Mouse (Mus musculus): Measurements from ENCODE around the gene Mtus2. TPM values are rescaled to one million over a fixed set of nuclear protein-coding genes. Genes with fewer than 3 reads are reported as not detected.

Gene Mtus2
- polyA plus RNA-seq, 1 experiment from 2014 or later = 11.4 TPM

DNA sequence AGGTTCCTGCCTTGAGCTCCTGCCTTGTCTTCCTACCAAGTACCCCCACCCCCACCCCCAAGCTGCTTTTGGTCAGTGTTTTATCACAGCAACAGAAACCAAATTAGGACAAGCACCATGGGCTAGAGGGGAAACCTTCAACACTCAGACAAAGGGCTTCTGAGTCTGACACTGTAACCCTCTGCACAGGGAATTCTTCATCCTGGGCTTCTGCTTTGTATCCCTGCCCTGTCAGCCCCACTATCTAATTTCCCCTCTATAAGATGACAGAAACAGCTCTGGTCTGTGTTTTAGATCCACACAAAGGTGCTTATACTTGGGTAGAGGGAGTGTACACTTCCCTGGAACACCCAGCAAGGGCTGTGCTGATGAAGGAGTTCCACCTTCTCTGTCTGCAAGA is 294.7 kb downstream of the Mtus2 start:
- Histone ChIP-seq H3K9me3 (replicated peaks; ENCODE audit: control insufficient read depth, low read length) (no peaks in the 10 kb centered on the region), H3K27ac (ENCODE audit: low read length) (no peak overlapping the region), H3K36me3 (ENCODE audit: control insufficient read depth, insufficient read depth, low read length) (no peaks in the 10 kb centered on the region), H3K4me1 (ENCODE audit: control insufficient read depth, insufficient read depth, low read length) (no peaks in the 10 kb centered on the region), H3K4me2 (ENCODE audit: low read depth, low read length) (no peak overlapping the region), H3K4me3 (replicated peaks; ENCODE audit: low read length) (no peak overlapping the region), H3K9ac (ENCODE audit: low read length) (no peak overlapping the region), H3K27me3 (ENCODE audit: control insufficient read depth, insufficient read depth, low read length) (no peaks in the 10 kb centered on the region)
- ATAC-seq (ENCODE audit: insufficient read depth, low FRiP score) = no peak

DNA sequence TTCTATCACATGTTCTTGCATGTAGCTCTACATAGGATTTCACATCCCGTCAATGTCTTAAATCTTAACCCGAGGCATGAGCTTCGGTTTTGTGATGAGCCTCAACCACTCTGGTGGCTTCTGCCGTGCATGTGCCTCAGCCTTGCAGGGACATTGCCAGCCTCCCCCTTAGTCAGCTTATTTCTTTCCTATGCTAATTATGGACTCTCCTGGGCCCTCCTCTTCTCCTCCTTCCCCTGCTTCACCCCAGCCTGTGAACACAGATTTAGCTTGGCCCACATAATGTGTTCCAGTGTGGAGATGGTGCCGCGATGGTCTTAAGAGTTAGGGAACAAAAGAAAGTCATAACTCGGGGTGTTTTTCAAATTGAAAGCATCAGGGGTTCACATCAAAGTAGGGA is 304.9 kb downstream of the Mtus2 start:
- Histone ChIP-seq H3K9me3 (replicated peaks; ENCODE audit: control insufficient read depth, low read length) (no peaks in the 10 kb centered on the region), H3K4me3 (replicated peaks; ENCODE audit: low read length) (no peak overlapping the region), H3K27ac (ENCODE audit: low read length) (no peak overlapping the region), H3K36me3 (ENCODE audit: control insufficient read depth, insufficient read depth, low read length) (no peaks in the 10 kb centered on the region), H3K9ac (ENCODE audit: low read length) (no peak overlapping the region), H3K4me2 (ENCODE audit: low read depth, low read length) (no peak overlapping the region), H3K4me1 (ENCODE audit: control insufficient read depth, insufficient read depth, low read length) (peaks cover 8% of the 10 kb centered on the region; the same call in 1 of the 2 replicates), H3K27me3 (ENCODE audit: control insufficient read depth, insufficient read depth, low read length) (no peaks in the 10 kb centered on the region; the same call in 1 of the 2 replicates)
- no peak for ATAC-seq (ENCODE audit: insufficient read depth, low FRiP score)
- WGBS = 86% methylated on average over 7 of the region's 7 CpGs

DNA sequence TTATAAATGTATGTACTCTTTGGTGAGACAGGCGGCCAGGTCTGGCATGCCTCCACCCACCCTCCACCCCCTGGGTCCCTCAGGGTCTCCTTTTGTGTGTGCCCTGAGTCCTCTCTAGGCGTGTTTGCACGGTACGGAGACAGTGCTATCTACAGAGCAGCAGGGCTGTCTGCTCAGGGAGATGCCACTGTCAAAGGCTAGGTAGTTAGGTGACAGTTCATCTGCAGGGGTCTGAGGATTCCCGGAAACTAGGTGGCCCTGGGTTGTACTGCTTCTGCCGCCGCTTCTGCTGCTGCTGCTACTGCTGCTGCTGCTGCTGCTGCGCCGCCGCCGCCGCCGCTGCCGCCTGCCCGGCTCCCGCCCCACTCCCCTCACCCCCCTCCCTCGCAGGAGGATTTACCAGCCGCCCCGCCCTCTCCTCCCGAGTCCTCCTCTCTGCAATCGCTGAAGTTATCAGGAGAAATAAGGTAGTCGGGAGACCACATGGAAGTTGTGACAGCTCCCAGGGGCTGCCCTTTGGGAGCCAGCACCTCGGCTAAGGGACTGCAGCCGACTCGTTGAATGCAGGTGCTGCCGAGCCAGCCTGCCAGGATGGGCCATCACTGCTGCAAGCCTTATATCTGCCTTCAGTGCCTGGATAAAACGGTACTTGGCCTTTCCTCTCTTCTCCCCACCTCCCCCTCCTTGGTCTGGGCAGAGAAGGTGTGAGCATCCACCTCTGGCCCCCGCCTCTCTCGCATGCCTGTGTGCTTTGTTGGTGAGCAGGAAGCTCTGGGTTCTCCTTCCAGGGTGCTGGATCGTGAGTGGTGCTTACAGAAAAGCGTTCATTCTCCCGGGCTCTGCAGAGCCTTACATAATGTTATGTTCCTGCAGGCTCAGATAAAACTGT is 307.9 kb downstream of the Mtus2 start:
- Histone ChIP-seq H3K9me3 (replicated peaks; ENCODE audit: control insufficient read depth, low read length) (no peaks in the 10 kb centered on the region), H3K4me1 (ENCODE audit: control insufficient read depth, insufficient read depth, low read length) (peaks cover 8% of the 10 kb centered on the region; the same call in 1 of the 2 replicates), H3K36me3 (ENCODE audit: control insufficient read depth, insufficient read depth, low read length) (no peaks in the 10 kb centered on the region), H3K9ac (ENCODE audit: low read length) (peak overlapping the region; percentile 65), H3K27me3 (ENCODE audit: control insufficient read depth, insufficient read depth, low read length) (no peaks in the 10 kb centered on the region; the same call in 1 of the 2 replicates), H3K4me2 (ENCODE audit: low read depth, low read length) (peak overlapping the region; percentile 87), H3K4me3 (replicated peaks; ENCODE audit: low read length) (peak overlapping the region; percentile 61), H3K27ac (ENCODE audit: low read length) (0 out of 2 replicates have a peak overlapping the region, but pooled peaks have one; percentile 24)
- under 1% methylated on average over 32 of the region's 32 CpGs for WGBS
- ATAC-seq (ENCODE audit: insufficient read depth, low FRiP score) = peak; percentile 70

DNA sequence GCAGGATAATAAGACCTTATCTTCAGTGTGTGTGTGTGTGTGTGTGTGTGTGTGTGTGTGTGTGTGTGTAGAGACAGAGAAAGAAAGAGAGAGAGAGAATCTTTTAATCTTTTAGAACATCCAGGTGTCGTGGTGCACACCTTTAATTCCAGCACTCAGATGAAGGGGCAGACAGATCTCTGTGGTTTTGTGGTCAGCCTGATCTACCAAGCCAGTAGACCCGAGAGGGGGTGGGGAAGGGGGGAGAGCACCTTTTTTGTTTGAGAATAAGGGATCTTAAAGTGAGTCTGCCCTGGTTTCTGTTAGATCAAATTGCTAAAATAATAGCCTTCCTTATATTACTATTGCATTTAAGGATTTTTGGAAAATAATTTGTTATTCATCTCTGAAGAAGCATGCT is 309.7 kb downstream of the Mtus2 start:
- Histone ChIP-seq H3K4me2 (ENCODE audit: low read depth, low read length) (no peak overlapping the region), H3K9ac (ENCODE audit: low read length) (no peak overlapping the region), H3K4me1 (ENCODE audit: control insufficient read depth, insufficient read depth, low read length) (peaks cover 8% of the 10 kb centered on the region; the same call in 1 of the 2 replicates), H3K27ac (ENCODE audit: low read length) (no peak overlapping the region), H3K4me3 (replicated peaks; ENCODE audit: low read length) (no peak overlapping the region), H3K9me3 (replicated peaks; ENCODE audit: control insufficient read depth, low read length) (no peaks in the 10 kb centered on the region), H3K36me3 (ENCODE audit: control insufficient read depth, insufficient read depth, low read length) (no peaks in the 10 kb centered on the region), H3K27me3 (ENCODE audit: control insufficient read depth, insufficient read depth, low read length) (no peaks in the 10 kb centered on the region; the same call in 1 of the 2 replicates)
- WGBS = 60% methylated on average over 2 of the region's 2 CpGs
- no peak for ATAC-seq (ENCODE audit: insufficient read depth, low FRiP score)

DNA sequence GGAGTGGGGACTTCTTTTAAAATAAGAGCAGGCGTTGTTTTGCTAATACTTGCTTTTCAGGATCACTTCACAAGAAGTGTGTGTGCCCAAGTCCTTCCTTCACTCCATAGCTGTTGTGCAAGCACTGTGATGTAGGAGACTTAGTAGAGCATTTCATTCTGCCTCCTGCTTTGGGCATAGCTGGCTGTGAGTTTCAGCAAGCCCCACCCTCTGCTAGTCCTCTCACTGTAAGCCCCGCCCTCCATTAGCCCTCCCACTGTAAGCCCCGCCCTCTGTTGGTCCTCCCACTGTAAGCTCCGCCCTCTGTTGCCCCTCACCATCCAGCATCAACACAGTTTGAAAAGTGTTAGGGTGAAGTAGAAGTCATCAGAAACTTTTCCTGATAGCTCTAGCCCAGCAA is 310.3 kb downstream of the Mtus2 start:
- Histone ChIP-seq H3K27ac (ENCODE audit: low read length) (no peak overlapping the region), H3K9ac (ENCODE audit: low read length) (no peak overlapping the region), H3K9me3 (replicated peaks; ENCODE audit: control insufficient read depth, low read length) (no peaks in the 10 kb centered on the region), H3K27me3 (ENCODE audit: control insufficient read depth, insufficient read depth, low read length) (no peaks in the 10 kb centered on the region; the same call in 1 of the 2 replicates), H3K4me1 (ENCODE audit: control insufficient read depth, insufficient read depth, low read length) (peaks cover 8% of the 10 kb centered on the region; the same call in 1 of the 2 replicates), H3K4me2 (ENCODE audit: low read depth, low read length) (no peak overlapping the region), H3K4me3 (replicated peaks; ENCODE audit: low read length) (no peak overlapping the region), H3K36me3 (ENCODE audit: control insufficient read depth, insufficient read depth, low read length) (no peaks in the 10 kb centered on the region)
- ATAC-seq (ENCODE audit: insufficient read depth, low FRiP score) = no peak
- WGBS = 58% methylated on average over 4 of the region's 4 CpGs

DNA sequence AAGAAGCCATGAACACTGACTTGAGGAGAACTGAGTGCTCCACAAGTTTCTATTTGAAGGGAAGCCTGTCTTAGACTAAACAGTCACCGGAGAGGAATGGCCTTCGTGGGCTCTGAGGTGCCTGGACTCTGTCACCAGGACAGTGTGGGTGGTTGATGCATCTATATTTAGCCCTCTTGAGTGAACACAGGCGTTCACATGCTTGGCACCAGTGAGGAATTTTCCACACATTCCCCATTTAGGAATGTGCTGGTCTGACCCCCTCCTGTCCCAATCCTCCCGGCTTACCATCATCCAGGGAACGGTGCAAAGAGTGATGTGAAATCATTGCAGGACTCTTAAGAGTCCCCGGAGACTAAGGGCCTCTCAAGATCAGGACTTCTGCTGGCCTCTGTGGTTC is 314.9 kb downstream of the Mtus2 start:
- peak overlapping the region; percentile 21; the same call in 1 of the 2 replicates for H3K27ac ChIP-seq (ENCODE audit: low read length)
- H3K9me3 ChIP-seq (replicated peaks; ENCODE audit: control insufficient read depth, low read length) = no peaks in the 10 kb centered on the region
- H3K4me3 ChIP-seq (replicated peaks; ENCODE audit: low read length) = no peak overlapping the region
- no peaks in the 10 kb centered on the region for H3K4me1 ChIP-seq (ENCODE audit: control insufficient read depth, insufficient read depth, low read length)
- no peak overlapping the region for H3K9ac ChIP-seq (ENCODE audit: low read length)
- WGBS = 42% methylated on average over 6 of the region's 6 CpGs
- ATAC-seq (ENCODE audit: insufficient read depth, low FRiP score) = peak; percentile 91
- no peaks in the 10 kb centered on the region for H3K27me3 ChIP-seq (ENCODE audit: control insufficient read depth, insufficient read depth, low read length)
- no peak overlapping the region for H3K4me2 ChIP-seq (ENCODE audit: low read depth, low read length)
- no peaks in the 10 kb centered on the region for H3K36me3 ChIP-seq (ENCODE audit: control insufficient read depth, insufficient read depth, low read length)

DNA sequence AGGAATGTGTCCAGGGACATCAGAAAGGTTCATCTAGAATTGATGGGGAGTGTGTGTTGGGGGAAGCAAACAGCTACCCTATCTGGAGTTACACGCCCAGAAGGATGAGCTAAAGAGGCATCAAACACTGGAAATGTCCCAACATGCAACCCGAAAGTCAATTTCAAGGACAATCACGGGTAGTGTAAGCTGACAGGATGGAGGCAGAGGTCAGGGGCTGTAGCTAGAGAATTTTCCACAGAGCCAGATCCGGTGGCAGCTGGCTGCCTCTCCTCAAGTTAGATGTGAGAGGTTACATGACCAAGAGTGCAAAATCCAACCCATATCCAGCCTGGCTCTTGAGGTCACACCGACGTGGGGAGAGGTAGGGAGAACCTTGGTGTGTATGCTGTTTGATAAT is 315.7 kb downstream of the Mtus2 start:
- H3K4me3 ChIP-seq (replicated peaks; ENCODE audit: low read length) = no peak overlapping the region
- WGBS = 80% methylated on average over 6 of the region's 6 CpGs
- H3K27ac ChIP-seq (ENCODE audit: low read length) = no peak overlapping the region
- no peak overlapping the region for H3K9ac ChIP-seq (ENCODE audit: low read length)
- no peaks in the 10 kb centered on the region for H3K9me3 ChIP-seq (replicated peaks; ENCODE audit: control insufficient read depth, low read length)
- no peak for ATAC-seq (ENCODE audit: insufficient read depth, low FRiP score)
- no peaks in the 10 kb centered on the region for H3K36me3 ChIP-seq (ENCODE audit: control insufficient read depth, insufficient read depth, low read length)
- no peak overlapping the region for H3K4me2 ChIP-seq (ENCODE audit: low read depth, low read length)
- no peaks in the 10 kb centered on the region for H3K27me3 ChIP-seq (ENCODE audit: control insufficient read depth, insufficient read depth, low read length)
- no peaks in the 10 kb centered on the region for H3K4me1 ChIP-seq (ENCODE audit: control insufficient read depth, insufficient read depth, low read length)

DNA sequence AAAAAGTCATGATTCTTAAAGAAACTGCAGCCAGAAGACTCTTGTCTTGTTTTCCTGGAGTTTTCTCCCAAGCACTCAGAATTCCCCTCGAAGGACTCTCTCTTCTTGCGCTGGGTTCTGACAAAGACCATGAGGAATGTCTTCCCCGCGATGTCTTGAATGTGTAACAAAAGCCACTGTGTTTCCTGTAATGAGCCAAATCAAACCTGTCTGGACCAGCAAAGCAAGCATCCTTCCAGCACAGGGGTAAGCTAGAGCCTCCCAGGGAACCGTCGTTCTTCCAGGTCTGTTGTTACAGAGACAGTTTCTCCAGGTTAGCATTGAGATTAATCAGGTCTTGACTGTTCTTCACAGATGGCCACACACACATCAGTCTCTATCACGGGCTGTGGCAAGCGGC is 321.1 kb downstream of the Mtus2 start:
- Histone ChIP-seq H3K4me1 (ENCODE audit: control insufficient read depth, insufficient read depth, low read length) (no peaks in the 10 kb centered on the region), H3K9ac (ENCODE audit: low read length) (no peak overlapping the region), H3K4me2 (ENCODE audit: low read depth, low read length) (no peak overlapping the region), H3K27ac (ENCODE audit: low read length) (no peak overlapping the region), H3K4me3 (replicated peaks; ENCODE audit: low read length) (no peak overlapping the region), H3K36me3 (ENCODE audit: control insufficient read depth, insufficient read depth, low read length) (no peaks in the 10 kb centered on the region), H3K9me3 (replicated peaks; ENCODE audit: control insufficient read depth, low read length) (no peaks in the 10 kb centered on the region), H3K27me3 (ENCODE audit: control insufficient read depth, insufficient read depth, low read length) (no peaks in the 10 kb centered on the region)
- WGBS = 67% methylated on average over 8 of the region's 8 CpGs
- 0 out of 2 replicates have a peak, but pooled peaks have one; percentile 29 for ATAC-seq (ENCODE audit: insufficient read depth, low FRiP score)

DNA sequence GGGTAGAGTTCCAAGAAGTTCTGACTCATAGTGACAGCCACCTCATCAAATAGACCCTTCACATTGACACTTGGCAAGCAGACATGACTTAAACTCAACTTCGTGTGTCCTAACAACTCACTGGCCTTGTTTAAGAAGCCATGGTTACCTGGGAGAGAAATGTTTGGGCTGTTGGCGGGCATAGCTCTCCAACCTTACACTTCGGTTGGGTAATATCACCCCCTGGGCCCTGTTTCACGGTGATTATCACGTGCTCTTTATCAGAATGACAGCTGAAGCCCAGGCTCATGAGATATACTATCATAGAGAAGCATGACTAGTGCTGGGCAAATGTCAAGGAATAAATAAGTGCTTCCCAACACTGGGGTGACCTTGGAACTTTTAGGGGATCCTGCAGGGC is 323.2 kb downstream of the Mtus2 start:
- Histone ChIP-seq H3K27ac (ENCODE audit: low read length) (no peak overlapping the region), H3K36me3 (ENCODE audit: control insufficient read depth, insufficient read depth, low read length) (no peaks in the 10 kb centered on the region), H3K4me1 (ENCODE audit: control insufficient read depth, insufficient read depth, low read length) (no peaks in the 10 kb centered on the region), H3K9ac (ENCODE audit: low read length) (no peak overlapping the region), H3K9me3 (replicated peaks; ENCODE audit: control insufficient read depth, low read length) (no peaks in the 10 kb centered on the region), H3K4me2 (ENCODE audit: low read depth, low read length) (no peak overlapping the region), H3K27me3 (ENCODE audit: control insufficient read depth, insufficient read depth, low read length) (no peaks in the 10 kb centered on the region), H3K4me3 (replicated peaks; ENCODE audit: low read length) (no peak overlapping the region)
- WGBS = 77% methylated on average over 5 of the region's 5 CpGs
- no peak for ATAC-seq (ENCODE audit: insufficient read depth, low FRiP score)
